Mouse (Mus musculus) hindbrain, embryonic 16.5 days (tissue): ENCODE data around the gene Syt13. TPM values are rescaled to one million over a fixed set of nuclear protein-coding genes. Genes with fewer than 3 reads are reported as not detected.
A peak's percentile ranks its signal among the peaks of the same experiment; 100 is the strongest.

Source experiments
- ATAC-seq: fragments of 200-750 bp; cut with Nextera tagmentation; 2 replicates; pipeline ENCODE4 v1.8.0; 2017; ENCODE audit warnings: moderate TSS enrichment, moderate library complexity
- H3K27ac ChIP-seq: fragments of 300-500 bp; sonication (generic); 2 replicates; pipeline ENCODE4 v1.5.1; 2014; ENCODE audit warnings: low read depth, mild to moderate bottlenecking, control low read depth, low read length, moderate library complexity
- H3K27me3 ChIP-seq: fragments of 300-500 bp; sonication (generic); replicated peaks from 2 replicates; pipeline ENCODE4 v1.6.1; 2014; ENCODE audit warnings: low read length; ENCODE audit not compliant: control insufficient read depth, insufficient read depth
- H3K36me3 ChIP-seq: fragments of 300-500 bp; sonication (generic); 2 replicates; pipeline ENCODE4 v1.6.1; 2014; ENCODE audit warnings: mild to moderate bottlenecking, low read length, moderate library complexity, mixed read lengths; ENCODE audit not compliant: control insufficient read depth, insufficient read depth
- H3K4me1 ChIP-seq: fragments of 300-500 bp; sonication (generic); 2 replicates; pipeline ENCODE4 v1.6.1; 2014; ENCODE audit warnings: low read depth, low read length; ENCODE audit not compliant: control insufficient read depth, insufficient read depth
- H3K4me2 ChIP-seq: fragments of 300-500 bp; sonication (generic); 2 replicates; pipeline ENCODE4 v1.6.1; 2014; ENCODE audit warnings: mild to moderate bottlenecking, low read length, control low read depth, moderate library complexity
- H3K4me3 ChIP-seq: fragments of 300-500 bp; sonication (generic); 2 replicates; pipeline ENCODE4 v1.5.1; 2014; ENCODE audit warnings: mild to moderate bottlenecking, low read length, control low read depth, moderate library complexity
- H3K9ac ChIP-seq: fragments of 300-500 bp; sonication (generic); 2 replicates; pipeline ENCODE4 v1.6.1; 2014; ENCODE audit warnings: low read depth, mild to moderate bottlenecking, control low read depth, low read length, moderate library complexity
- H3K9me3 ChIP-seq: fragments of 300-500 bp; sonication (generic); 2 replicates; pipeline ENCODE4 v1.6.1; 2014; ENCODE audit warnings: mild to moderate bottlenecking, low read length, moderate library complexity; ENCODE audit not compliant: control insufficient read depth
- WGBS: fragments of 180-500 bp; shearing (Covaris S2); extraction: QIAGEN DNeasy Blood & Tissue Kit; methylation state at CpG from one replicate; pipeline ENCODE4 v1.1.7; 2014; 5-methylcytosine and 5-hydroxymethylcytosine counted together
- polyA plus RNA-seq: library from polyadenylated mRNA; unstranded; fragments of >200 nt; fragmentation: Nextera tagmentation; extraction: Ambion mirVana; gene quantifications from 2 replicates; pipeline ENCODE4 v1.2.1, GENCODE M21; 2015

Gene Syt13
- polyA plus RNA-seq, 1 experiment from 2014 or later, result 66.6 TPM

- Histone ChIP-seq H3K9me3 (no peaks in the 10 kb centered on the region), H3K4me3 (no peak overlapping the region), H3K27me3 (no peaks in the 10 kb centered on the region; the same call in 1 of the 2 replicates), H3K9ac (no peak overlapping the region), H3K4me2 (no peak overlapping the region; the same call in 1 of the 2 replicates), H3K27ac (no peak overlapping the region), H3K4me1 (peaks cover 6% of the 10 kb centered on the region), H3K36me3 (no peaks in the 10 kb centered on the region)
- peak; percentile 40 for ATAC-seq
- 0% methylated on average over 2 of the region's 2 CpGs for WGBS
These were observed 31.0 kb upstream of the Syt13 start for GRCm38 (mm10) chr2:92883912-92884243.

- H3K36me3 ChIP-seq, result no peaks in the 10 kb centered on the region
- no peak overlapping the region for H3K27ac ChIP-seq
- no peaks in the 10 kb centered on the region for H3K9me3 ChIP-seq
- 93% methylated on average over 6 of the region's 6 CpGs for WGBS
- H3K4me1 ChIP-seq, result peaks cover 6% of the 10 kb centered on the region
- H3K27me3 ChIP-seq, result no peaks in the 10 kb centered on the region; the same call in 1 of the 2 replicates
- H3K4me3 ChIP-seq, result no peak overlapping the region
- H3K9ac ChIP-seq, result no peak overlapping the region
- H3K4me2 ChIP-seq, result no peak overlapping the region
- no peak for ATAC-seq
These were observed 29.9 kb upstream of the Syt13 start for GRCm38 (mm10) chr2:92884976-92885375.

- Histone ChIP-seq H3K36me3 (no peaks in the 10 kb centered on the region), H3K27me3 (no peaks in the 10 kb centered on the region; the same call in 1 of the 2 replicates), H3K4me3 (no peak overlapping the region), H3K27ac (no peak overlapping the region), H3K4me2 (no peak overlapping the region), H3K9ac (no peak overlapping the region), H3K4me1 (peaks cover 6% of the 10 kb centered on the region), H3K9me3 (no peaks in the 10 kb centered on the region)
- WGBS, result 74% methylated on average over 3 of the region's 3 CpGs
- ATAC-seq, result no peak
These were observed 28.0 kb upstream of the Syt13 start for GRCm38 (mm10) chr2:92886862-92887261.

- ATAC-seq, result no peak
- Histone ChIP-seq H3K9ac (no peak overlapping the region), H3K4me3 (no peak overlapping the region), H3K9me3 (no peaks in the 10 kb centered on the region), H3K27me3 (no peaks in the 10 kb centered on the region), H3K4me2 (no peak overlapping the region), H3K4me1 (no peaks in the 10 kb centered on the region), H3K27ac (no peak overlapping the region), H3K36me3 (no peaks in the 10 kb centered on the region)
- 88% methylated on average over 4 of the region's 4 CpGs for WGBS
These were observed 22.4 kb upstream of the Syt13 start for GRCm38 (mm10) chr2:92892524-92892923.

- Histone ChIP-seq H3K4me3 (no peak overlapping the region), H3K9ac (no peak overlapping the region), H3K9me3 (no peaks in the 10 kb centered on the region), H3K4me2 (no peak overlapping the region), H3K27ac (no peak overlapping the region), H3K36me3 (no peaks in the 10 kb centered on the region), H3K27me3 (no peaks in the 10 kb centered on the region; the same call in 1 of the 2 replicates), H3K4me1 (no peaks in the 10 kb centered on the region)
- ATAC-seq, result no peak
- WGBS, result 78% methylated on average over 13 of the region's 13 CpGs
These were observed 11.2 kb upstream of the Syt13 start for GRCm38 (mm10) chr2:92903650-92904049.

- H3K27me3 ChIP-seq, result no peaks in the 10 kb centered on the region; the same call in 1 of the 2 replicates
- peak overlapping the region; percentile 37 for H3K4me2 ChIP-seq
- no peaks in the 10 kb centered on the region for H3K4me1 ChIP-seq
- no peak overlapping the region for H3K4me3 ChIP-seq
- H3K9ac ChIP-seq, result no peak overlapping the region
- no peaks in the 10 kb centered on the region for H3K9me3 ChIP-seq
- no peaks in the 10 kb centered on the region for H3K36me3 ChIP-seq
- no peak overlapping the region for H3K27ac ChIP-seq
- WGBS, result 26% methylated on average over 8 of the region's 8 CpGs
- peak; percentile 63 for ATAC-seq
These were observed 10.5 kb upstream of the Syt13 start for GRCm38 (mm10) chr2:92904307-92904859.

- no peak overlapping the region for H3K4me2 ChIP-seq
These were observed 4.5 kb upstream of the Syt13 start for GRCm38 (mm10) chr2:92910371-92910770.

GRCm38 (mm10) chr2:92912312-92912711 is 2.6 kb upstream of the Syt13 start:
- Histone ChIP-seq H3K27me3 (no peaks in the 10 kb centered on the region), H3K4me3 (no peak overlapping the region), H3K9me3 (no peaks in the 10 kb centered on the region), H3K27ac (no peak overlapping the region), H3K9ac (no peak overlapping the region), H3K36me3 (no peaks in the 10 kb centered on the region), H3K4me2 (no peak overlapping the region), H3K4me1 (peaks cover 30% of the 10 kb centered on the region)
- ATAC-seq, result no peak

More at GRCm38 (mm10) chr2:92910371-92910770, 4.5 kb upstream of the Syt13 start:
- H3K4me3 ChIP-seq, result no peak overlapping the region
- 77% methylated on average over 4 of the region's 4 CpGs for WGBS
- H3K27me3 ChIP-seq, result no peaks in the 10 kb centered on the region; the same call in 1 of the 2 replicates
- no peak overlapping the region for H3K9ac ChIP-seq
- no peak overlapping the region for H3K27ac ChIP-seq
- no peak for ATAC-seq
- no peaks in the 10 kb centered on the region for H3K9me3 ChIP-seq
- no peaks in the 10 kb centered on the region for H3K36me3 ChIP-seq
- H3K4me1 ChIP-seq, result peaks cover 17% of the 10 kb centered on the region

- Histone ChIP-seq H3K27me3 (no peaks in the 10 kb centered on the region), H3K4me3 (no peak overlapping the region), H3K36me3 (no peaks in the 10 kb centered on the region), H3K9me3 (no peaks in the 10 kb centered on the region), H3K4me1 (peaks cover 37% of the 10 kb centered on the region), H3K27ac (no peak overlapping the region), H3K9ac (0 out of 2 replicates have a peak overlapping the region, but pooled peaks have one; percentile 8), H3K4me2 (no peak overlapping the region)
- WGBS, result 6% methylated on average over 9 of the region's 9 CpGs
- no peak for ATAC-seq
These were observed 1.6 kb upstream of the Syt13 start for GRCm38 (mm10) chr2:92913295-92913694.
